Mouse (Mus musculus) brain, embryonic 14.5 days (tissue): Measurements from ENCODE around the gene Mapk11. TPM values are rescaled to one million over a fixed set of nuclear protein-coding genes. Genes with fewer than 3 reads are reported as not detected.

ENCODE experiments used
- DNase-seq: peaks from one replicate; pipeline ENCODE4 v3.0.0-alpha.2; 2011; ENCODE audit warnings: low read depth
- CTCF ChIP-seq: fragments of 200-500 bp; IDR thresholded peaks from 2 replicates; pipeline ENCODE4 v1.5.1; 2012; ENCODE audit warnings: inconsistent platforms, mild to moderate bottlenecking, moderate library complexity, borderline replicate concordance; ENCODE audit not compliant: insufficient read depth, insufficient read length; ENCODE audit errors: extremely low read depth
- POLR2A ChIP-seq: fragments of 200-500 bp; IDR thresholded peaks from 2 replicates; pipeline ENCODE4 v1.6.1; 2012; ENCODE audit warnings: mild to moderate bottlenecking, inconsistent platforms, borderline replicate concordance; ENCODE audit not compliant: poor library complexity, insufficient read depth, insufficient read length, severe bottlenecking; ENCODE audit errors: extremely low read depth
- polyA plus RNA-seq: library from polyadenylated mRNA; depleted of rRNA; stranded (reverse); fragments of >200 nt; gene quantifications from 2 replicates; pipeline ENCODE4 v1.2.3, GENCODE M21; 2012

The Mapk11 gene
- polyA plus RNA-seq, 1 experiment: 61.9 TPM

GRCm38 (mm10) chr15:89180081-89180541 lies 30.7 kb upstream of the Mapk11 start:
- TF ChIP-seq CTCF: no peak
- TF ChIP-seq POLR2A: no peak
- DNase-seq: no peak

DNA sequence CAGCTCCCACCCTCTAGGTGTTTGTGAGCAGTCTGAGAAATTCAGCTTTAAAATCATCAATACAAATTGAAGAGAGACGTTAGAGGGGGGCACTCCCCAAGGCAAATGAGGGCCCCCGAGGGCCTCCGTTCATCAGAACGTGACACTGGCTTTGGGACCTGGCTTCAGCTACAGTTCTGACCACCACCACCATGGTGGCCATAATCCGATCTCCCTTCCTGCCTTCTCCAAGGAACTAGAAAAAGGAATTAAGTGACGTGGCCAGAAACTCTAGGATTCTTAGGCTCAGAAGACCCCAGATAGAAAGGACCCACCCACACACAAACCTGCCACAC lies 30.2 kb upstream of the Mapk11 start:
- DNase-seq: no peak
- TF ChIP-seq POLR2A (no peak), CTCF (no peak)

- TF ChIP-seq CTCF (no peak), POLR2A (no peak)
- DNase-seq: peak; percentile 87
These were observed 29.7 kb upstream of the Mapk11 start for GRCm38 (mm10) chr15:89178954-89179629.

- DNase-seq: no peak
- no peak for TF ChIP-seq POLR2A
- TF ChIP-seq CTCF: no peak
These were observed 28.9 kb upstream of the Mapk11 start for GRCm38 (mm10) chr15:89178260-89178860.

DNA sequence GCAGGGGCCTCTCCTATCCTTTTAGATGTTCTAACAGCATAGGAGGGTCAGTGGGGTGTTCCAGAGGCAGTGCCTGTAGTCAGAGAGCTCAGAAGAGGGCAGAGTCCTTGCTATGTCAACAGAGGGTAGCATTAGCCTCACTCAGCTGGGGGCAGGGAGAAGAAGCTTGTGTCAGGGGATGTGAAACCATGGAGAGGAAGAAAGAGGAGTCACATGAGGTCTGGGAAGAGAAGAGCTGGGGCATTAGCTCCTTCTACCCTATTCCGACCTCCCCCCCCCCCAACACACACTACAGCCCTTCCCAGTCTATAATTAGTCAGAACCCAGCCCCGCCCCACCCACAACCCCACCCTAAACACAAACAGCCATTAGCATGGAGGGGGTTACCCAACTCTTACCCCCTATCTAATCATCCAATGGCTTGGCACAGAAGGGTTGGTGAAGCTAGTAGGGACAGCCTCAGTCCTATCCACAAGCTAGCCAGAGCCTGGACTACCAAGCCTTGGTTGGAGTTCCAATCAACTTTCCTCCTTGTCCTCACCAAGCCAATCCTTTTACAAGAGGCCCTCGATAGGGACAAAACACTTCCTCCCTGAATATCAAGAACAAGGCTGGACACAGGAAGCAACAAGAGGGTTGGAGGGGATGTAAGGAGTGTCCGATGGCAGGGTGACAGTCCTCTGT lies 28.3 kb upstream of the Mapk11 start:
- DNase-seq: no peak
- TF ChIP-seq POLR2A (no peak), CTCF (no peak)

DNA sequence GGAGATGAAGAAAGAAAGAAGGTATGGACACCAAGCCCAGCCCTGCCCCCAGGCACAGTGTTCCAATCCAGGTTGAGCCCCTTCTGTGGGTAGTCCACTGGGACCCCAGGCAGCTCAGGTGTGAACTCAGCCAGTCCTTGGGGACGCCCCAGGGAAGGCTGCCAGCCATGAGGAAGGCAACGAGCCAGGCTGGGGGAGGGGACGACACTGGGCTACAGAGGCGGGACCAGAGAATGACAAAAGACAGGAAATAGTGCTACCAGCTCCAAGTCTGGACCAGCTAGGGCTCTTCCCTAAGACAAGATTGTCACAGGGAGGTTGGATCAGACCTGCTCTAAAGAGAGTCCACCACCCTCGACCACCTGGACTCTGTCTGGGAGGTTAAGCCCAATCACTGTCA lies 27.7 kb upstream of the Mapk11 start:
- DNase-seq: peak; percentile 77
- TF ChIP-seq POLR2A (no peak), CTCF (no peak)

GRCm38 (mm10) chr15:89175411-89176155 lies 26.2 kb upstream of the Mapk11 start:
- no peak for DNase-seq
- no peak for TF ChIP-seq POLR2A
- no peak for TF ChIP-seq CTCF

GRCm38 (mm10) chr15:89174889-89175339 lies 25.5 kb upstream of the Mapk11 start:
- peak; percentile 67 for DNase-seq
- TF ChIP-seq CTCF: no peak

- TF ChIP-seq CTCF: no peak
- TF ChIP-seq POLR2A: no peak
- DNase-seq: no peak
These were observed 24.4 kb upstream of the Mapk11 start for GRCm38 (mm10) chr15:89173906-89174214.

DNA sequence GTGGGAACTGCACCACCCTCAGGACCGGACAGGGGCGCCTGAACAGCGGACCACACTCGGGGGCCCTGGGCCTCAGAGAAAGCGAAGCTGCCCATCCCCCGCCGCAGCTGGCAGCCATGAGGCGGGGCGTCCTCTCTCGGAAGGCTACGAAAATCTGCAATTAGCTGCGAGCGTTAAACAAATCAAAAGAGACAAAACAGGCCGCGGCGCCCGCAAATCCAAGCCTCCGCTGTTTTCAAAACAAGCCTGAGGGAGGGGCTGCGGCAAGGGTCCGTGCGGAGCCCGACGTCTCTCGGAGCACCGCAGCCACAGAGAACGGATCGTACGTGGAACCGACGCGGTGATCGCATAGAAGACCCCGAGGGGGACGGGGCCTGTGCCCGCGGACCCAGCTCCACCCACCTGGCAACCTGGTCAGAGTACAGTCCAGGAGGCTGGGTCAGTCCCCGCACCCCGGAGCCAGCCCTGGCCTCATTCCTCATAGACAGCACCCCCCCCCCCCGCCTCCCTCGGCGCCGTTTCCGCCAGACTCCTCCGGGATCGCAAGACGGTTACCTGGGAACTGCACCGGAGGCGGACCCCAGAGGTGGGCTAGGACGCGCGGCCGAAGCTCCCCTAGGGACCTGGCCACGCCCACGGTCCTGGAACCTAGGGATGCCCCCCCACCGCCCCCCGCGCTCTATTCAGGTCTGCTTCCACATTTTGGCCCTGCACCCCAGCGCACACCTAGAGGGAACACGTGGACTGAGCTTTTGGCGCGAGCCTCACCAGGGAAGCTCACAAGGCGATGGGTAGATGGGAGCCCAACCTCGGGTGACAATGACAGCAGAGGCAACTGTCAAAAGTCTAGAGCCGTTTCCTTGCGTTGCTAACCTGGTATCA lies 23.8 kb upstream of the Mapk11 start:
- TF ChIP-seq POLR2A: no peak
- 0 out of 2 replicates have a peak, but pooled peaks have one; percentile 6 for TF ChIP-seq CTCF
- peak; percentile 91 for DNase-seq
